Mouse (Mus musculus): ENCODE results near the gene Akna. TPM values are rescaled to one million over a fixed set of nuclear protein-coding genes. Genes with fewer than 3 reads are reported as not detected.
A peak's percentile ranks its signal among the peaks of the same experiment; 100 is the strongest.

Gene Akna
- polyA plus RNA-seq, 1 experiment from 2014 or later: 6.1 TPM

DNA sequence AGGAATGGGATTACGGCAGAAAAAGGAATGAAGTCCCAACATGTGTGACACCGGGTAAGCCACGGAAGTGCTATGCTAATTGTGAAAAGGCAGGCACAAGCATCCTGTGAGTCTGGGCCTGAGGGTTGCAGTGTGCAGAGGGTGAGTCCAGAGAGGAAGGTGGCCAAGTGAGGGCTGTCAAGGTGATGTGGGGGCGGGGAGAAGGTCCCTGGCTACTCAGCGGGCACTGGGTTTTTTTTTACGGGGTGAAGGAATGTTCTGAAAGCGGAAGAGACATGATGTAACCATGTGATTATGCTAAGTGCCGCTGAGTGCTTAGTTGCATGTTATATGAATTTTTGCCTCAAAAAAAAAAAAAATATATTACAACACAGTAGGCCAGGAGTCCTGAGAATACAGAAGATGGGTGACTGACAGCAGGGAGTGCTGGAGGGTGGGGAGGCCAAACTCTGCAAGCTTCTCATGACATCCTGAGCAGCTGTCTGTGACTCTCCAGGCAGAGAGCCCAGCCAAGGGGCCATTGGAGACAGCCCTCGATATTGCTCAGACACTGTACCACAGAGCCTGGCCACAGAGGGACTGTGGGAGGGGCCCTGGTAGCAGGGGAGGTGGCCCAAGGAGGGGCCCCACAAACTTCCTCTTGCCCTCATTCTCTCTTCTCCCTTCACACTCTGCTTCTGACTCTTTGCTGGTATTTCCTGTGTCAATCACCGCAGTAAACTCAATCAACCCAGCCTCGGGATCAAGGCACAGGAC lies 4.1 kb downstream of the Akna start:
- Histone ChIP-seq H3K4me1 (ENCODE audit: control insufficient read depth, insufficient read depth, low read length) (peaks cover 17% of the 10 kb centered on the region), H3K4me3 (replicated peaks; ENCODE audit: low read depth, low read length) (no peak overlapping the region), H3K27me3 (ENCODE audit: control insufficient read depth, insufficient read depth, low read length) (no peaks in the 10 kb centered on the region), H3K9ac (replicated peaks; ENCODE audit: low read length) (no peak overlapping the region), H3K4me2 (ENCODE audit: low read length) (no peak overlapping the region), H3K9me3 (ENCODE audit: control insufficient read depth, low read length) (no peaks in the 10 kb centered on the region), H3K27ac (replicated peaks; ENCODE audit: low read depth, low read length) (0 out of 2 replicates have a peak overlapping the region, but pooled peaks have one; percentile 13), H3K36me3 (ENCODE audit: control insufficient read depth, insufficient read depth, low read length) (peaks cover 13% of the 10 kb centered on the region)
- ATAC-seq (ENCODE audit: low FRiP score, low TSS enrichment) (no peak), DNase-seq (no peak)
- 76% methylated on average over 11 of the region's 11 CpGs for WGBS

GRCm38 (mm10) chr4:63397981-63398537 lies 5.1 kb downstream of the Akna start:
- Histone ChIP-seq H3K4me2 (ENCODE audit: low read length) (no peak overlapping the region), H3K4me3 (replicated peaks; ENCODE audit: low read depth, low read length) (no peak overlapping the region), H3K9me3 (ENCODE audit: control insufficient read depth, low read length) (no peaks in the 10 kb centered on the region), H3K9ac (replicated peaks; ENCODE audit: low read length) (no peak overlapping the region), H3K36me3 (ENCODE audit: control insufficient read depth, insufficient read depth, low read length) (peaks cover 13% of the 10 kb centered on the region), H3K27ac (replicated peaks; ENCODE audit: low read depth, low read length) (no peak overlapping the region), H3K27me3 (ENCODE audit: control insufficient read depth, insufficient read depth, low read length) (no peaks in the 10 kb centered on the region), H3K4me1 (ENCODE audit: control insufficient read depth, insufficient read depth, low read length) (peaks cover 8% of the 10 kb centered on the region)
- no peak for ATAC-seq (ENCODE audit: low FRiP score, low TSS enrichment)
- no peak for DNase-seq
- WGBS: 87% methylated on average over 10 of the region's 10 CpGs

DNA sequence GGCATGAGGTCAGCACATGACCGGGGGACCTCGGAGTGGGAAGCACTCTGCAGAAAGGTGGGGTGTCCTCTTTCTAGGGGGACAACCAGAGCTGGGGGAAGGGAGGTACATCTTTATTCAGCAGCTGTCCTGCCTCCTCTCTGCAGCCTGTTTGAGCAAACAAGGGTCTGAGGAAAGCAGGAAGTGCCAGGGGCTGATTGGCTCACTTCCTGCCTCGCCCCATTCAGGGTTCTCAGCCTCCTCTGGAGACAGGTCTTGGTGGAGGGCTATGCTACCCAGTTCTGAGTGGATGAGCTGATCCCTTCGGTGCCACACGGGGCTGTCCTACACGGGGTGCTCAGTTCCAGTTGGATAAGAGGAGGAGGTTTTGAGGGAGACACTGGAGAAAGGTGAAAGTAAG lies 11.8 kb downstream of the Akna start:
- no peak for ATAC-seq (ENCODE audit: low FRiP score, low TSS enrichment)
- WGBS: 91% methylated on average over 6 of the region's 6 CpGs
- H3K27ac ChIP-seq (replicated peaks; ENCODE audit: low read depth, low read length): no peak overlapping the region

DNA sequence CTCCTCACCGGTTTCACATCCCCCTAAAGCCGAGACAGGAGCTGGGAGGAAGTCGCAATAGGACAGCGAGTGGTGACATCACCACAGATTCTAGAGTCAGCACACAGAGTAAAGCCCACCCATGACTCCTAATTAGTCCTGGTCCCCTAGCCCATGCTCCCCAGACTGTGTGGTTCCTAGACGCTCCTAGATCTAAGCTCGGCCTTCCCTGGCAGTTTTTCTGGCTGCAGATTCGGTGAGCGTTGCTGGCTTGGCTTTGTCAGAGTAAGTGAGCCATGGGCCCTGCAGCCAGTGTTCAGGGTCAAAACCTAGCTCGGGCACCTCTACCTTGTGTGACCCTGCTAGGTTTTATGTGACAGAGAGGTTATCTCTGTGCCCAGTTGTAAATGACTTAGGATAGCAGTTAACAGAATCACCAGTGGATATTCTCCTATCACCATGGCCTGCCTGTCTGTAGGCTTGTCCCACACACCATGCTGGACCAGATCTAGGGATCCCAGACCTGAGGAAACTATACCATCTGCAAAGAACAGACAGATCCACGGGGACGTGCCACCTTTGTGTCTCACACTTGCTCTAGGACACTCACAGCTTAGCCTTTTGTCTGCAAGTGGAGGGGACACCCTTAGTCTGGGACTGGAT lies 13.1 kb downstream of the Akna start:
- Histone ChIP-seq H3K4me1 (ENCODE audit: control insufficient read depth, insufficient read depth, low read length) (peaks cover 27% of the 10 kb centered on the region), H3K9ac (replicated peaks; ENCODE audit: low read length) (0 out of 2 replicates have a peak overlapping the region, but pooled peaks have one; percentile 18), H3K36me3 (ENCODE audit: control insufficient read depth, insufficient read depth, low read length) (peaks cover 15% of the 10 kb centered on the region), H3K27me3 (ENCODE audit: control insufficient read depth, insufficient read depth, low read length) (no peaks in the 10 kb centered on the region), H3K4me3 (replicated peaks; ENCODE audit: low read depth, low read length) (no peak overlapping the region), H3K9me3 (ENCODE audit: control insufficient read depth, low read length) (no peaks in the 10 kb centered on the region), H3K27ac (replicated peaks; ENCODE audit: low read depth, low read length) (peak overlapping the region; percentile 75), H3K4me2 (ENCODE audit: low read length) (no peak overlapping the region)
- peak; percentile 54 for ATAC-seq (ENCODE audit: low FRiP score, low TSS enrichment)
- peak; percentile 51 for DNase-seq
- WGBS: 23% methylated on average over 11 of the region's 11 CpGs

More for the DNA sequence above, 11.8 kb downstream of the Akna start:
- H3K4me2 ChIP-seq (ENCODE audit: low read length): no peak overlapping the region
- no peak for DNase-seq
- H3K36me3 ChIP-seq (ENCODE audit: control insufficient read depth, insufficient read depth, low read length): peaks cover 13% of the 10 kb centered on the region
- no peak overlapping the region for H3K4me3 ChIP-seq (replicated peaks; ENCODE audit: low read depth, low read length)
- H3K9ac ChIP-seq (replicated peaks; ENCODE audit: low read length): no peak overlapping the region
- H3K9me3 ChIP-seq (ENCODE audit: control insufficient read depth, low read length): no peaks in the 10 kb centered on the region
- H3K27me3 ChIP-seq (ENCODE audit: control insufficient read depth, insufficient read depth, low read length): no peaks in the 10 kb centered on the region
- H3K4me1 ChIP-seq (ENCODE audit: control insufficient read depth, insufficient read depth, low read length): peaks cover 27% of the 10 kb centered on the region

- no peak overlapping the region for H3K4me3 ChIP-seq (replicated peaks; ENCODE audit: low read depth, low read length)
- H3K36me3 ChIP-seq (ENCODE audit: control insufficient read depth, insufficient read depth, low read length): peaks cover 14% of the 10 kb centered on the region
- ATAC-seq (ENCODE audit: low FRiP score, low TSS enrichment) (peak; percentile 67), DNase-seq (peak; percentile 79)
- no peak overlapping the region for H3K9ac ChIP-seq (replicated peaks; ENCODE audit: low read length)
- no peaks in the 10 kb centered on the region for H3K27me3 ChIP-seq (ENCODE audit: control insufficient read depth, insufficient read depth, low read length)
- H3K9me3 ChIP-seq (ENCODE audit: control insufficient read depth, low read length): no peaks in the 10 kb centered on the region
- WGBS: 5% methylated on average over 8 of the region's 8 CpGs
- H3K4me2 ChIP-seq (ENCODE audit: low read length): 0 out of 2 replicates have a peak overlapping the region, but pooled peaks have one; percentile 11
- peak overlapping the region; percentile 75 for H3K27ac ChIP-seq (replicated peaks; ENCODE audit: low read depth, low read length)
- peaks cover 27% of the 10 kb centered on the region for H3K4me1 ChIP-seq (ENCODE audit: control insufficient read depth, insufficient read depth, low read length)
Measured at GRCm38 (mm10) chr4:63389121-63389886, 13.8 kb downstream of the Akna start.

- DNase-seq (no peak), ATAC-seq (ENCODE audit: low FRiP score, low TSS enrichment) (no peak)
- Histone ChIP-seq H3K27ac (replicated peaks; ENCODE audit: low read depth, low read length) (peak overlapping the region; percentile 75), H3K4me1 (ENCODE audit: control insufficient read depth, insufficient read depth, low read length) (peaks cover 27% of the 10 kb centered on the region), H3K9ac (replicated peaks; ENCODE audit: low read length) (no peak overlapping the region), H3K4me2 (ENCODE audit: low read length) (no peak overlapping the region), H3K9me3 (ENCODE audit: control insufficient read depth, low read length) (no peaks in the 10 kb centered on the region), H3K36me3 (ENCODE audit: control insufficient read depth, insufficient read depth, low read length) (peaks cover 23% of the 10 kb centered on the region; the same call in 1 of the 2 replicates), H3K27me3 (ENCODE audit: control insufficient read depth, insufficient read depth, low read length) (no peaks in the 10 kb centered on the region), H3K4me3 (replicated peaks; ENCODE audit: low read depth, low read length) (no peak overlapping the region)
- 64% methylated on average over 6 of the region's 6 CpGs for WGBS
Measured at GRCm38 (mm10) chr4:63388029-63388428, 15.1 kb downstream of the Akna start.

DNA sequence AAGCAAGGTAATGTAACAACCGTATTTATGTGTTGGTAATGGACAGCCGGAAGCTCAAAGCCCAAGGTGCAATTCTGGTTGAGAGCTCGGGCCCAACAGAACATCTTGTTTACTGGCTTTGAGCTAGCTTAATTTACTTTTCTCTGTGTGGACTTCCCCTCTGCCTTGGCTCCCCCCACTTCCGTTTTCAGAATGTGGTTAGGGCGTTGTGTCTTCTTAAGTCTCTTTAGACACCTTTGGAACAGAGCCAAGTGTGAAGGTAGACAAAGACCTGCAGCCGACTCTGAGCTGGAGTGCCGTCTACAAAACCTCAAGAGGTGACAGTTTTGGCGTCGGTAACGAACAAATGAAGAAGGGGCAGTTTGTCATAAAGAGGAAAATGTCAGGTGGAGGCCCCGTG lies 17.4 kb downstream of the Akna start:
- Histone ChIP-seq H3K4me1 (ENCODE audit: control insufficient read depth, insufficient read depth, low read length) (peaks cover 27% of the 10 kb centered on the region), H3K4me3 (replicated peaks; ENCODE audit: low read depth, low read length) (no peak overlapping the region), H3K9me3 (ENCODE audit: control insufficient read depth, low read length) (no peaks in the 10 kb centered on the region), H3K36me3 (ENCODE audit: control insufficient read depth, insufficient read depth, low read length) (peaks cover 38% of the 10 kb centered on the region), H3K27me3 (ENCODE audit: control insufficient read depth, insufficient read depth, low read length) (no peaks in the 10 kb centered on the region), H3K27ac (replicated peaks; ENCODE audit: low read depth, low read length) (no peak overlapping the region), H3K9ac (replicated peaks; ENCODE audit: low read length) (no peak overlapping the region), H3K4me2 (ENCODE audit: low read length) (no peak overlapping the region)
- ATAC-seq (ENCODE audit: low FRiP score, low TSS enrichment) (no peak), DNase-seq (no peak)
- WGBS: 81% methylated on average over 11 of the region's 11 CpGs

- Histone ChIP-seq H3K36me3 (ENCODE audit: control insufficient read depth, insufficient read depth, low read length) (peaks cover 43% of the 10 kb centered on the region), H3K9ac (replicated peaks; ENCODE audit: low read length) (no peak overlapping the region), H3K27me3 (ENCODE audit: control insufficient read depth, insufficient read depth, low read length) (no peaks in the 10 kb centered on the region), H3K4me1 (ENCODE audit: control insufficient read depth, insufficient read depth, low read length) (peaks cover 23% of the 10 kb centered on the region), H3K9me3 (ENCODE audit: control insufficient read depth, low read length) (no peaks in the 10 kb centered on the region), H3K27ac (replicated peaks; ENCODE audit: low read depth, low read length) (no peak overlapping the region), H3K4me2 (ENCODE audit: low read length) (no peak overlapping the region), H3K4me3 (replicated peaks; ENCODE audit: low read depth, low read length) (no peak overlapping the region)
- DNase-seq (no peak), ATAC-seq (ENCODE audit: low FRiP score, low TSS enrichment) (no peak)
- WGBS: 93% methylated on average over 3 of the region's 3 CpGs
Measured at GRCm38 (mm10) chr4:63385253-63385652, 17.9 kb downstream of the Akna start.

All from midbrain, embryonic 14.5 days (tissue).